Mouse (Mus musculus) hindbrain, embryonic 14.5 days (tissue): ENCODE results near the gene Banf1. TPM values are rescaled to one million over a fixed set of nuclear protein-coding genes. Genes with fewer than 3 reads are reported as not detected.
"Not testable (repeated sequence)": the region's sequence is repeated elsewhere in the genome, so short reads cannot be mapped to it uniquely, and the experiment has no call there.

Source experiments
- ATAC-seq: fragments of 200-750 bp; cut with Nextera tagmentation; 2 replicates; pipeline ENCODE4 v1.8.0; 2017; ENCODE audit warnings: moderate number of reproducible peaks, mild to moderate bottlenecking, moderate TSS enrichment, moderate library complexity; ENCODE audit not compliant: low FRiP score
- DNase-seq: peaks from one replicate; pipeline ENCODE4 v3.0.0-alpha.2; 2015; ENCODE audit warnings: low spot score
- H3K27ac ChIP-seq: fragments of 300-500 bp; sonication (generic); 2 replicates; pipeline ENCODE4 v1.5.1; 2014; ENCODE audit warnings: mild to moderate bottlenecking, moderate library complexity
- H3K27me3 ChIP-seq: fragments of 300-500 bp; sonication (generic); 2 replicates; pipeline ENCODE4 v1.6.1; 2014; ENCODE audit warnings: mild to moderate bottlenecking, low read length, mixed read lengths; ENCODE audit not compliant: control insufficient read depth, insufficient read depth
- H3K36me3 ChIP-seq: fragments of 300-500 bp; sonication (generic); replicated peaks from 2 replicates; pipeline ENCODE4 v1.6.1; 2014; ENCODE audit not compliant: control insufficient read depth, insufficient read depth
- H3K4me1 ChIP-seq: fragments of 300-500 bp; sonication (generic); replicated peaks from 2 replicates; pipeline ENCODE4 v1.6.1; 2014; ENCODE audit warnings: antibody characterized with exemption, low read length, mixed read lengths; ENCODE audit not compliant: control insufficient read depth, insufficient read depth
- H3K4me2 ChIP-seq: fragments of 300-500 bp; sonication (generic); replicated peaks from 2 replicates; pipeline ENCODE4 v1.6.1; 2014; ENCODE audit warnings: mild to moderate bottlenecking, moderate library complexity
- H3K4me3 ChIP-seq: fragments of 300-500 bp; sonication (generic); replicated peaks from 2 replicates; pipeline ENCODE4 v1.5.1; 2014; ENCODE audit warnings: mild to moderate bottlenecking, low read length
- H3K9ac ChIP-seq: fragments of 300-500 bp; sonication (generic); 2 replicates; pipeline ENCODE4 v1.6.1; 2014
- H3K9me3 ChIP-seq: fragments of 300-500 bp; sonication (generic); 2 replicates; pipeline ENCODE4 v1.6.1; 2016; ENCODE audit warnings: low read length; ENCODE audit not compliant: control insufficient read depth
- WGBS: fragments of 180-500 bp; shearing (Covaris S2); extraction: QIAGEN DNeasy Blood & Tissue Kit; methylation state at CpG from one replicate; pipeline ENCODE4 v1.1.7; 2014; 5-methylcytosine and 5-hydroxymethylcytosine counted together
- polyA plus RNA-seq: library from polyadenylated mRNA; unstranded; fragments of >200 nt; fragmentation: Nextera tagmentation; extraction: Ambion mirVana; gene quantifications from 2 replicates; pipeline ENCODE4 v1.2.1, GENCODE M21; 2014

Gene Banf1
- polyA plus RNA-seq, 1 experiment from 2014 or later, result 323 TPM

DNA sequence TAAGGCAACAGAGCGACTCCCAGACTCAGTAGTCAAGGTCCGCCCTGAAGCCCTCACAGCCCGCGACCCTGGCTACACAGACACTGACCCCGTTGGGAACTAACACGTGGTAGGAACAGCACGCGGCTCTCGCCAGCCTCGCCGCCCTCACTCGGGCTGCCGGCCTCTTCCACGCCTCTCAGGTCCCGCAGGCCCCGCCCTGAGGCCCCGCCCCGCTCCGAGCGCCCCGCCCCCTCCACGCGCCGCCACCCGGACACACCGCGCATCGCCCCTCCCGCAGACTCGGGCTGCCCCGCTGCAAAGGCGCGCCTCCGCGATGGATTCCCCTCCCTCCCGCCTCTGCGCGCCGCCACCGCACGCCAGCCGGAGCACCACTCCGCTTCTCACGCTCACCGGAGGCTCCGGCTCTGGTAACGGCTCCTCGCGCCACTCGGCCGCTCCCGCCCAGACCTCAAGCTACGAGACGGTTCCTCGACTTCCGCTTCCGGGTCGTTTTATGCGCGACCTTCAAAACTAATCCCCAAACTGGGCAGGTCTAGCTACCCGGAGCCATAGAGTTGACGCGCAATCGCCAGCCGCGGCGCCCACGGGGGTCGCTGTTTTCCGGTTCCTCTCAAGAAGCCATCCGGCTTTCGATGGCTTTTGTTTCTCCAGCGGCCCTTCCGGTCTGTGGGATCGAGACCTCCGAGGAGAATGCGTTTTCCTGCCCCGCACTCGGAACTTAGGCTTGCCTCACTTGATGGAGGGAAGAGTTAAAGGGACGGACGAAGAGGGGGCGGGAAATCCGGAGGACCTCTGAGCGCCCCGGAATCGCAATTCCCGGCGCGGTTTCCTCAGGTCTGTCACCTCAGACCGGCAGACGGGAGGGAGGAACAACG lies 554 bp downstream of the Banf1 start, which contains the start of gene Eif1ad:
Gene Eif1ad (plus strand): TSS at position 567 of the 878 bp plus-strand sequence.
- WGBS, result under 1% methylated on average over 83 of the region's 92 CpGs
- Histone ChIP-seq H3K27ac (peak within 1 kb of the TSS; percentile 94), H3K36me3 (peaks cover 41% of the 10 kb centered on the region), H3K4me3 (peak within 1 kb of the TSS; percentile 97), H3K9me3 (no peaks in the 10 kb centered on the region), H3K4me2 (peak within 1 kb of the TSS; percentile 96), H3K9ac (peak within 1 kb of the TSS; percentile 86), H3K4me1 (peaks cover 17% of the 10 kb centered on the region), H3K27me3 (no peaks in the 10 kb centered on the region)
- peak; percentile 93 for ATAC-seq
- DNase-seq, result peak; percentile 97

DNA sequence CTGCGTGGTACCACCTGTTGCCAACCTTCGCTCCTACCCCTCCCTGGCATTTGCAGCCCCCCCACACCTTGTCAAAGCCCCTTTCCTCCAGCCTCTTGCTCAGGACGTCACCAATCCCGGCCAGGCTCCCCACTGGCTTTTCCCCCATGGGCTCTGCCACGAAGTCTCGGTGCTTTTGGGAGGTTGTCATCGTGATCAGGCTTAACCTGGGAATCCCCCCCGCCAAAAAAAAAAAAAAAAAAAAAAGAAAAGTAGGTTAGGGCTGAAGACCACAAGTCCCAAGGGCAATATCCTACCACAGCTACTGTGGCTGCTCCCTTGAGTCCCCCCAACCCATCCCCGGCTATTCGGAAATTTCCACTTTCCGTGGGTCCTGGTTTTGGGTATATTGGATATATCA lies 1.2 kb downstream of the Banf1 start:
- Histone ChIP-seq H3K27ac (peak overlapping the region; percentile 94), H3K4me2 (peak overlapping the region; percentile 96), H3K36me3 (peaks cover 37% of the 10 kb centered on the region), H3K9ac (peak overlapping the region; percentile 86), H3K27me3 (no peaks in the 10 kb centered on the region), H3K4me1 (peaks cover 17% of the 10 kb centered on the region), H3K9me3 (no peaks in the 10 kb centered on the region), H3K4me3 (peak overlapping the region; percentile 97)
- DNase-seq (no peak), ATAC-seq (no peak)
- WGBS, result 19% methylated on average over 11 of the region's 11 CpGs

DNA sequence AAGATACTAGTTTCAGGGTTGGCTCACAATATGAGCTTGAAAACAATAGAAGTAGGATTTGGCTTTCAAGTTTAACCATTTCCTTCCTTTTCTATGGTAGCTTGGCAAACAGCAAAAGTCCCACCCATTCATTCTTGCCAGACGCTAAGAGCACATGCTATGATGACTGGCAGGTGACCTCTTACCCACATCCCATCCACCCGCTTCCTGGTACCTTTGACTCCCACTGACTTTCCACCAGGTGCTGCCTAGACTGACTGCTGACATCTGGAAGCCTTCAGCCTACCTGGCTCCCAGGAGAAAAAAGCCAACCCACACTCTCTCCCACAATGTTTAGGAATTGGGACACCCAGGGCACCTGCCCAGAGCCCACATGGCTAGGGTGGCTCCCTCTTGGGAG lies 2.8 kb downstream of the Banf1 start:
- no peak overlapping the region for H3K27ac ChIP-seq
- 92% methylated on average over 2 of the region's 2 CpGs for WGBS
- H3K4me2 ChIP-seq, result no peak overlapping the region
- ATAC-seq (no peak), DNase-seq (no peak)
- H3K9me3 ChIP-seq, result no peaks in the 10 kb centered on the region
- no peaks in the 10 kb centered on the region for H3K27me3 ChIP-seq
- no peak overlapping the region for H3K4me3 ChIP-seq
- peaks cover 17% of the 10 kb centered on the region for H3K4me1 ChIP-seq
- H3K36me3 ChIP-seq, result peaks cover 21% of the 10 kb centered on the region
- no peak overlapping the region for H3K9ac ChIP-seq

DNA sequence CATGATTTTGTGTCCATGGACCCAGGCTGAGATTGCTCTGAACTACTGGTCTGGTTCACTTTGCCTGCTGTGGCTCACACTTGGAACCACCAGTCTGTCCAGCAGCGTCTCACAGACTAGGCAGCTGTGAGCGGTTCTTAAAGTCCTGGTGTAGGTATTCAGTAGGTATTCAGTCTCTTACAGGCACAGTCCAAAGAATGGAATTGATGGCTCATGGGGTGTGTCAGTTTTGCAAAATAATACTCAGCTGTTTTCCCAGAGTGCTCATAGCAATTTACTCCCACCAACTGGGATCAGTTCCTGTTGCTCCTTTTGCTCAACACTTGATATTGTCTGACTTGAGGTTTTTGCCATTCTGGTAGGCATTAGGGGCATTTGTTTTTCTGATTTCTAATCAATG lies 4.8 kb downstream of the Banf1 start:
- H3K4me3 ChIP-seq, result no peak overlapping the region
- ATAC-seq (no peak), DNase-seq (no peak)
- H3K36me3 ChIP-seq, result peaks cover 11% of the 10 kb centered on the region; the same call in 1 of the 2 replicates
- no peak overlapping the region for H3K27ac ChIP-seq
- H3K9me3 ChIP-seq, result no peaks in the 10 kb centered on the region
- peaks cover 7% of the 10 kb centered on the region for H3K4me1 ChIP-seq
- H3K27me3 ChIP-seq, result no peaks in the 10 kb centered on the region
- no peak overlapping the region for H3K4me2 ChIP-seq
- H3K9ac ChIP-seq, result no peak overlapping the region
- 81% methylated on average over 2 of the region's 2 CpGs for WGBS

DNA sequence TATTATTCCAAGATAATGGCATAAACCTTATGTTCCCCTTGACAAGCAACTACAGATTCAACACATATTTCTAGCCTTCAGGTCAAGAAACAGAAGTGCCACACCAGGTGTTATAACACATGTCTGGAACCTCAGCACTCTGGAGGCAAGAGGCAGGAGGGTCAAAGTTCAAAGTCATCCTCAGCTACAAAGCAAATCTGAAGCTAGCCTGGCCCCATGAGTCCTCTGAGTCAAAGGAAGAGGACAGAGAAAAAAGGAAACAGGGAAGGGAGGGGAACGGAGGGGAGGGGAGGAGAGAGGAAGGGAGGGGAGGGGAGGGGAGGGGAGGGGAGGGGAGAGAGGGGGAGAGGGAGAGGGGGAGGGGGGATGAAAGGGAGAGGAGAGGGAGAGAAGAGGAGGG lies 10.9 kb downstream of the Banf1 start:
- Histone ChIP-seq H3K4me2 (no peak overlapping the region), H3K9ac (no peak overlapping the region), H3K36me3 (no peaks in the 10 kb centered on the region), H3K27ac (no peak overlapping the region), H3K27me3 (no peaks in the 10 kb centered on the region), H3K4me3 (no peak overlapping the region), H3K4me1 (no peaks in the 10 kb centered on the region), H3K9me3 (no peaks in the 10 kb centered on the region)
- no CpG with 5 or more reads among the region's 1 CpGs for WGBS
- no peak for DNase-seq
- ATAC-seq, result no peak

DNA sequence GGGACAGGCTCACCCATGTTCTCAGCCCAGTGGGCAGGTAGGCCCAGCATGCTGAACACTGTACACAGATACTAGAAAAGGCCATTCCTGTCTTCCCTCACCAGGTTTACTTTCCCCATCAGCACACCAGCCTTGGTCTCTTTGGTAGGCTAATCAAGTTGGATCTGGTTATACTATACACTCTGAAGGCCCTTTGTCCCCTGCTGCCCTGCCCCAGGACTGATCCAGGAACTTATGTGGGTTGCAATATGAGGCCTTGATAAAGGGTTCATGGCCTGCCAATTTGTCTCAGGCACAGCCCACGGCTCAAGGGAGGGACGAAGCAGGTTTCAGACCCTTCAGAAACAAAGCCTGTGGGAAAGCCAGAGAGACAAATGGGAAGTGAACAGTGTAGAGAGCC lies 13.4 kb downstream of the Banf1 start:
- H3K4me3 ChIP-seq, result no peak overlapping the region
- H3K4me2 ChIP-seq, result no peak overlapping the region
- WGBS, result 72% methylated on average over 2 of the region's 2 CpGs
- H3K4me1 ChIP-seq, result peaks cover 6% of the 10 kb centered on the region; the same call in 1 of the 2 replicates
- H3K27ac ChIP-seq, result no peak overlapping the region
- DNase-seq, result no peak
- H3K36me3 ChIP-seq, result no peaks in the 10 kb centered on the region
- no peaks in the 10 kb centered on the region for H3K9me3 ChIP-seq
- no peak for ATAC-seq
- no peak overlapping the region for H3K9ac ChIP-seq
- no peaks in the 10 kb centered on the region for H3K27me3 ChIP-seq

DNA sequence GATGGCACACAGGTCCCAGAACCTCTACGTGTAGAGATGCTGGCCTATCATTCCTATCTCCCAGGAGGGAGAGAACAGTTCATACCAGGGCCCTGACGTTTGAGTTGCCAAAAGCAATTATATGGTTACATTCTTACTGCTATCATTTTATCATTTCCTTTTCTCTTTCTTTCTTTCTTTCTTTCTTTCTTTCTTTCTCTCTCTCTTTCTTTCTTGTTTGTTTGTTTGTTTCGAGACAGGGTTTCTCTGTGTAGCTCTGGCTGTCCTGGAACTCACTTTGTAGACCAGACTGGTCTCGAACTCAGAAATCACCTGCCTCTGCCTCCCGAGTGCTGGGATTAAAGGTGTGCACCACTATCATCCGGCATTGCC lies 17.5 kb downstream of the Banf1 start, which contains the start of gene Cst6:
Gene Cst6 (minus strand): TSS at position 73 of the 372 bp plus-strand sequence.
- Histone ChIP-seq H3K4me3 (peak within 1 kb of the TSS; percentile 30), H3K4me2 (peak within 1 kb of the TSS; percentile 76), H3K9ac (peak within 1 kb of the TSS; percentile 66)
- H3K27ac ChIP-seq, H3K9me3 ChIP-seq, H3K36me3 ChIP-seq, H3K4me1 ChIP-seq, DNase-seq, H3K27me3 ChIP-seq, ATAC-seq: not testable (repeated sequence)
- 67% methylated on average over 6 of the region's 6 CpGs for WGBS

DNA sequence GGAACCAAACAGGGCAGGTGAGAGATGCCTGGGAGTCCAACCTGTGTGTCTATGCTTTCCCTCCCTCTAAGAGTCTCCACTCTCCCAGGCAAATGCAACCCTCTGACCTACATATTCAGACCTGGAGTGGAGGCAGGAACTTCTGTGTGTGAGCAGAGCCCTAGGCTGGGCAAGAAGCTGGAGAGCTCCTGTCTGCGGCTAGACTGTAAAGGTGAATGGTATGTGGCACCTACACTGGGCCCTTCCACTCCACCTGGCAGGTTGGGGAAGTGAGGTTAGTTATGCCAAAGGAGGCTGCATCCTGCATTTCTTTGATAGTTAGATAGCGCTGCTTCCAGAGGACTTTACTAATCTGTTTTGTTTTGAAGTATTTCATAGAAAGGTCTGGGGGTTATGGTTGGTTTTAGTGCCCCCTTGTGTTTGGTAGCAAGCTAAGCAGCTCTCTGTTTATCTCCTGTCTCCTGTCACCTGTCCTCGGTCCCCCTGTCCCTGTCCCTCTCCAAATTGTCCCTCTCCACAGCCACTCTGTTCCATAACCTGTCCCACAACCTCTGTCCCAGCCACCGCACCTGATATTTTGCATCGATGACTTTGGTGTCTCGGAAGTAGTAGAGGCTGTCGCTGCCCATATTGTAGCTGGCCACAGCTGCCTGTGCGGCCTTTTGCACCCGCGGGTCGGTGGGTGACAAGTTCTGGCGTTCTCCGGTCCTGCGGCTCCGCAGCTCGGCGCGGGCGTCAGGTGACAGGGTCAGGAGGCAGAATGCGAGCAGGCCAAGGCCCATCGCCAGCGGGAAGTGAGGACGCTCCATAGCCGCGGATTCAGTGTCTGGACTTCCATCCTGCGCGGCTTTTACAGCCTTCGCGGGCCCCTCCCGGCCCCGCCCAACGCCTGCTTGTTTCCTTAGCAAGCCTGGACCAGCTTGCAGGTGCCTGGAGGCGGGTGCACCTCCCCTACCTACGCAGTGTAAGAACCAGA lies 18.2 kb downstream of the Banf1 start:
- H3K4me1 ChIP-seq, result peaks cover 6% of the 10 kb centered on the region; the same call in 1 of the 2 replicates
- 6% methylated on average over 34 of the region's 34 CpGs for WGBS
- no peaks in the 10 kb centered on the region for H3K27me3 ChIP-seq
- ATAC-seq (peak; percentile 27; the same call in 1 of the 2 replicates), DNase-seq (peak; percentile 52)
- no peak overlapping the region for H3K27ac ChIP-seq
- H3K9me3 ChIP-seq, result no peaks in the 10 kb centered on the region
- H3K36me3 ChIP-seq, result no peaks in the 10 kb centered on the region
- H3K4me2 ChIP-seq, result peak overlapping the region; percentile 76
- peak overlapping the region; percentile 66 for H3K9ac ChIP-seq
- H3K4me3 ChIP-seq, result peak overlapping the region; percentile 30

DNA sequence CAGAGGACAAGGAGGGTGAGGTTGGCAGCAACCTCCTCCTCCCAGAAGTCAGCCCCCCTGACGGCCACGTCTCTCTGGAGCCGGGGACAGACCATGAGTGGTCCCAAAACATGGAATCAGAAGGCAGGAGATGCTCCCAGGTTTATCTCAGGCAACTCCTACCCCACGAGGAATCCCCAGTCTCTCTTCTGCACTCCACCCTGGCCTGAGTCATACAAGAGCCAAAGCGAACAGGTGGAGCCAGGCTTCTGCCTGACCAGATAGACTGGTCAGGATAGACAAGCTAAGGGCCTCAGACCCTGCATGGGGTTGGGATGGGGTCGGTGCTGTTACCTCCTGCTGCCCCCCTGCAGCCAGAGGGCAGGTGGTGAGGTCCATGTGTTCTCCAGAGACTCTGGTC lies 18.9 kb downstream of the Banf1 start:
- ATAC-seq (no peak), DNase-seq (no peak)
- WGBS, result 84% methylated on average over 6 of the region's 6 CpGs
- Histone ChIP-seq H3K27me3 (no peaks in the 10 kb centered on the region), H3K4me2 (no peak overlapping the region), H3K27ac (no peak overlapping the region), H3K36me3 (no peaks in the 10 kb centered on the region), H3K4me3 (no peak overlapping the region), H3K4me1 (peaks cover 6% of the 10 kb centered on the region; the same call in 1 of the 2 replicates), H3K9me3 (no peaks in the 10 kb centered on the region), H3K9ac (no peak overlapping the region)
